Mouse (Mus musculus): ENCODE measurements around the gene Gucd1. TPM values are rescaled to one million over a fixed set of nuclear protein-coding genes. Genes with fewer than 3 reads are reported as not detected.
"Not testable (repeated sequence)": the region's sequence is repeated elsewhere in the genome, so short reads cannot be mapped to it uniquely, and the experiment has no call there.

Gene Gucd1
- polyA plus RNA-seq, 1 experiment from 2014 or later, result 19.4 TPM

DNA sequence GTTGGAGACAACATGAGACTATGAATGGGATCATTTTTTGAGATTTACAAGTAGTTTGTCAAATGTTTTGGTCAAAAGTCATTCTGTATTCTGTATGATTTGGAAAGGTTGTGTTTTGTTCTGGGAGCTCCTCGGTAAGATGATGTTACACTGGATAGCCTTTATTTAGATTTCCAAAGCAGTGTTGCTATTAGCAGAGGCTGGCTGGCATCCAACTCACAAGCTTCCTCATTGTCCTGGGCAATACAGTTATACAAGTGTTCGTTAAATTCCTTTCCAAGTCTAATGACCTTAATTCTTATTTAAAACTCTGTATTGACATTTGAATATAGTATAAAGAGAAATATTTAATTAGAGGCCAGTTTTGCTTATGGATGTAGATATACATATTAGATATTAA lies 172.5 kb downstream of the Gucd1 start:
- H3K9ac ChIP-seq (replicated peaks; ENCODE audit: low read depth, low read length), result no peak overlapping the region
- H3K27ac ChIP-seq (ENCODE audit: low read depth, low read length), result no peak overlapping the region
- no peaks in the 10 kb centered on the region for H3K27me3 ChIP-seq (ENCODE audit: control insufficient read depth, insufficient read depth, low read length)
- H3K4me2 ChIP-seq (ENCODE audit: low read depth, low read length), result no peak overlapping the region
- WGBS, result 55% methylated on average over 2 of the region's 2 CpGs
- no peaks in the 10 kb centered on the region for H3K36me3 ChIP-seq (ENCODE audit: control insufficient read depth, insufficient read depth, low read length)
- no peaks in the 10 kb centered on the region for H3K4me1 ChIP-seq (ENCODE audit: control insufficient read depth, insufficient read depth, low read length)
- H3K9me3 ChIP-seq (ENCODE audit: control insufficient read depth, low read length), result no peaks in the 10 kb centered on the region
- no peak overlapping the region for H3K4me3 ChIP-seq (ENCODE audit: low read depth, low read length)
- ATAC-seq (ENCODE audit: low read depth), result no peak

DNA sequence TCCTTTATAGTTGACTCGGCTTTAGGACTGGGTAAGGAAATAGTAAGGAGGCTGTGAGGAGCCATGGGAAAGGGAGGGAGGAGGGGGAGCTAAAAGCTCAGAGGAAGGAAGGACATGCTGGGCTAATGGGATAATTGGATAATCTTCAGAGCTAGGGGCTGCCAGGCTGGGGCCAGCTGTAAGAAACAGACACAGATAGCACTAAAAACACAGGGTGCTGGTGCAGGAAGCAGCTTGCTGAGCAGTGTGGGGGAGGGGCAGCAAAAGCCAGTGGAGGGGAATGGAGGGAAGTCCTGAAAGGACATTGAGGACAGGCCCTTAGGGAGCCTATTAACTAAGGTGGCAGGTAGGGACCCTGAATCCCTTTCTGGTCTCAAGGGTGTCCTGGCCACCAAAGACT lies 173.2 kb downstream of the Gucd1 start:
- not testable (repeated sequence) for H3K9ac ChIP-seq (replicated peaks; ENCODE audit: low read depth, low read length); H3K4me1 ChIP-seq (ENCODE audit: control insufficient read depth, insufficient read depth, low read length); H3K9me3 ChIP-seq (ENCODE audit: control insufficient read depth, low read length); H3K27me3 ChIP-seq (ENCODE audit: control insufficient read depth, insufficient read depth, low read length); H3K4me2 ChIP-seq (ENCODE audit: low read depth, low read length); ATAC-seq (ENCODE audit: low read depth); H3K27ac ChIP-seq (ENCODE audit: low read depth, low read length); H3K4me3 ChIP-seq (ENCODE audit: low read depth, low read length); H3K36me3 ChIP-seq (ENCODE audit: control insufficient read depth, insufficient read depth, low read length)
- WGBS, result 41% methylated on average over 1 of the region's 1 CpGs

DNA sequence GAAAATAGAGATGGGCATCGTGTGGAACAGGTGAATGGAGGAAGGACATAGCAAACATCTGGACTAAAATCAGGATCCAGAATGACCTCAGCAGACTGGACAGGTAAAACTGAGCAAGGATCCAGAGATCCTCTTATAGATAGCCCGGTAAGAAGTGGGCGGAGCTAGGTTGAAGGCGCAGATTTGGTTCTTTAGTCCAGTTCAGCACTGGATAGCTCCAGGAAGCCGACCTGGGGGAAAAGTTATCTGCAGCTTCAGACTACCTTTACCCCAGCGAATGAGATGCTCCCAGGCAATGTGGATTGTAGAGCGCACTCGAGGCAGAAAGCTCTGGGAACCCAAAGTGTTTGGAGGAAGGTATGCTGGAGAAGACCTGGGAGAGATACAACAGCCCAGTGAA lies 175.8 kb downstream of the Gucd1 start:
- H3K9ac ChIP-seq (replicated peaks; ENCODE audit: low read depth, low read length), result no peak overlapping the region
- no peak for ATAC-seq (ENCODE audit: low read depth)
- H3K9me3 ChIP-seq (ENCODE audit: control insufficient read depth, low read length), result no peaks in the 10 kb centered on the region
- H3K36me3 ChIP-seq (ENCODE audit: control insufficient read depth, insufficient read depth, low read length), result no peaks in the 10 kb centered on the region
- WGBS, result 47% methylated on average over 8 of the region's 8 CpGs
- no peaks in the 10 kb centered on the region for H3K4me1 ChIP-seq (ENCODE audit: control insufficient read depth, insufficient read depth, low read length)
- no peak overlapping the region for H3K4me2 ChIP-seq (ENCODE audit: low read depth, low read length)
- H3K27ac ChIP-seq (ENCODE audit: low read depth, low read length), result no peak overlapping the region
- H3K4me3 ChIP-seq (ENCODE audit: low read depth, low read length), result no peak overlapping the region
- no peaks in the 10 kb centered on the region for H3K27me3 ChIP-seq (ENCODE audit: control insufficient read depth, insufficient read depth, low read length)

DNA sequence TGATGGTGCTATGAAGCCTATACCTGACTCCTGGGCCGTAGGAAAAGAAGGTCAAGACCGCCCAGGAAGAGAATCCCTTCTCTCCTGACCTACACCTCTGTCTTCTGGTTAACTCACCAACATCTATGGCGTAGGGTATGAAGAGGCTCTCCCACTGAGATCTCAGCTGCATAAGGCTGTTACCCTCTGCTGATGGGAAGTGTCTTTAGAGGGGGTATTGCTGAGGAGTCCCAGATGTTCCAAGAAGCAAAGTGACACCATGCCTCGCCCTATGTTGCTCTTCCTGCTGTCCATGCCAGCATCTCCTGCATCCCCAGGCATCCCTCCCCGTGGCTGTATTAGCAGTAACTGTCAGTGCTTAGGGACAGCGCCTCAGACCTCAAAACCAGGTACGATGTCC lies 178.4 kb downstream of the Gucd1 start:
- Histone ChIP-seq H3K4me3 (ENCODE audit: low read depth, low read length) (no peak overlapping the region), H3K9ac (replicated peaks; ENCODE audit: low read depth, low read length) (no peak overlapping the region), H3K4me1 (ENCODE audit: control insufficient read depth, insufficient read depth, low read length) (no peaks in the 10 kb centered on the region), H3K4me2 (ENCODE audit: low read depth, low read length) (no peak overlapping the region), H3K27me3 (ENCODE audit: control insufficient read depth, insufficient read depth, low read length) (no peaks in the 10 kb centered on the region), H3K36me3 (ENCODE audit: control insufficient read depth, insufficient read depth, low read length) (no peaks in the 10 kb centered on the region), H3K9me3 (ENCODE audit: control insufficient read depth, low read length) (no peaks in the 10 kb centered on the region), H3K27ac (ENCODE audit: low read depth, low read length) (no peak overlapping the region)
- WGBS, result 92% methylated on average over 7 of the region's 7 CpGs
- no peak for ATAC-seq (ENCODE audit: low read depth)

DNA sequence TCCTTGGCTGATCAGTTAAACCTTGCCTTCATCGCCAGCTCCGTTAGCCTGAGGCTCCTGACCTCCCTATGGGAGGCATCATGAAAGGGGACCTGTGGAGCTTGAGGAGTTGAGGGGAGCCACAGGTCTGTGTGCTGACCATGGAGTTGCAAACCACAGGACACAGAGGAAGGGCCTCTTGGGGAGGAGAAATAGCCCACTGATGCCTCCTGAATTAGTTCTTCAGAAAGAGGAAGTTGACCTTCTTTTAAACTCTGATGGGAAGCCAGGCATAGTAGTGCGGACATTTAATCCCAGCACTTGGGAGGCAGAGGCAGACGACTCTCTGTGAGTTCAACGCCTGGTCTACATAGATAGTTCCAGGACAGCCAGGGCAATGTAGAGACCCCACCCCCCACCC lies 178.9 kb downstream of the Gucd1 start:
- H3K4me1 ChIP-seq (ENCODE audit: control insufficient read depth, insufficient read depth, low read length), result no peaks in the 10 kb centered on the region

DNA sequence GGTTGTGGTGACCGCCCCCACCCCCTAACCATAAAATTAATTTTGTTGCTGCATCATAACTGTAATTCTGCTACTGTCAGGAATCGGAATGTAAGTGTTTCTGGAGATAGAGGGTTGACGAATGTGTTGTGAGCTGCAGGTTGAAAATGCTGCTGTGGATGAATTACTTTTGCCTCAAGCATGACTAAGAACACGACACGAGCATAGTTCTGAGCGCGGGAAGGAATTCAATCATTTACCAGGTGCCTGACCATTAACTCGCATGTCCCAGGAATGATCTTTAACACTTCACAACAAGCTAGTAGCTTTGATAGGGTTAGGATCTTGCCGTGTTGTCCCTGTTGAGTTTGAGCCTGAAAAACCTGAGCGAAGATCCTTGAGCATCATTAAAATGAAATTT lies 180.5 kb downstream of the Gucd1 start:
- Histone ChIP-seq H3K9me3 (ENCODE audit: control insufficient read depth, low read length) (no peaks in the 10 kb centered on the region), H3K4me1 (ENCODE audit: control insufficient read depth, insufficient read depth, low read length) (no peaks in the 10 kb centered on the region), H3K9ac (replicated peaks; ENCODE audit: low read depth, low read length) (no peak overlapping the region), H3K27ac (ENCODE audit: low read depth, low read length) (no peak overlapping the region), H3K27me3 (ENCODE audit: control insufficient read depth, insufficient read depth, low read length) (no peaks in the 10 kb centered on the region), H3K4me3 (ENCODE audit: low read depth, low read length) (no peak overlapping the region), H3K4me2 (ENCODE audit: low read depth, low read length) (no peak overlapping the region), H3K36me3 (ENCODE audit: control insufficient read depth, insufficient read depth, low read length) (no peaks in the 10 kb centered on the region)
- WGBS, result 69% methylated on average over 10 of the region's 10 CpGs
- no peak for ATAC-seq (ENCODE audit: low read depth)

More for the DNA sequence above, 178.9 kb downstream of the Gucd1 start:
- Histone ChIP-seq H3K27ac (ENCODE audit: low read depth, low read length) (no peak overlapping the region), H3K4me2 (ENCODE audit: low read depth, low read length) (no peak overlapping the region), H3K4me3 (ENCODE audit: low read depth, low read length) (no peak overlapping the region), H3K27me3 (ENCODE audit: control insufficient read depth, insufficient read depth, low read length) (no peaks in the 10 kb centered on the region), H3K9me3 (ENCODE audit: control insufficient read depth, low read length) (no peaks in the 10 kb centered on the region), H3K36me3 (ENCODE audit: control insufficient read depth, insufficient read depth, low read length) (no peaks in the 10 kb centered on the region), H3K9ac (replicated peaks; ENCODE audit: low read depth, low read length) (no peak overlapping the region)
- 86% methylated on average over 5 of the region's 5 CpGs for WGBS
- ATAC-seq (ENCODE audit: low read depth), result no peak

DNA sequence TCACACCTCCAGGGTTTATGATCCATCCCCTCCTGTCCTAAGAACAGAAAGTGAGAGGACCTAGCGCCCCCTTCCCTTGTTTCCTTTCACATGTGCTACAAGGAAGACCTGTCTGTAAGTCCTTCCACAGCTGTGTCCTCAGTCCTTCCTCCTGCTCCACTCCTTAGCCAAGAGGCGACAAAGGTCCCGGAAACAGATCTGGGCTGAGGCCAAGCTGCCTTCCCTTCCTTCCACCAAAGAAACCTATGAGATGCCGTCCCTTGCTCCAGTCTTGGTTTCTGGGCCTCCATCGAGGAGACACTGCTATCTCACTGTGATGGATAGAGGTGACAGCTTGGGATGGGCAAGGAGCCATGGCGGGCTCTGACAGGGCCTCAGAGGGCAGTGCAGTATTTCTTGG lies 182.7 kb downstream of the Gucd1 start:
- Histone ChIP-seq H3K9ac (replicated peaks; ENCODE audit: low read depth, low read length) (no peak overlapping the region), H3K27me3 (ENCODE audit: control insufficient read depth, insufficient read depth, low read length) (no peaks in the 10 kb centered on the region), H3K4me2 (ENCODE audit: low read depth, low read length) (no peak overlapping the region), H3K9me3 (ENCODE audit: control insufficient read depth, low read length) (no peaks in the 10 kb centered on the region), H3K4me3 (ENCODE audit: low read depth, low read length) (no peak overlapping the region), H3K36me3 (ENCODE audit: control insufficient read depth, insufficient read depth, low read length) (no peaks in the 10 kb centered on the region), H3K27ac (ENCODE audit: low read depth, low read length) (no peak overlapping the region), H3K4me1 (ENCODE audit: control insufficient read depth, insufficient read depth, low read length) (no peaks in the 10 kb centered on the region)
- 90% methylated on average over 6 of the region's 6 CpGs for WGBS
- no peak for ATAC-seq (ENCODE audit: low read depth)

DNA sequence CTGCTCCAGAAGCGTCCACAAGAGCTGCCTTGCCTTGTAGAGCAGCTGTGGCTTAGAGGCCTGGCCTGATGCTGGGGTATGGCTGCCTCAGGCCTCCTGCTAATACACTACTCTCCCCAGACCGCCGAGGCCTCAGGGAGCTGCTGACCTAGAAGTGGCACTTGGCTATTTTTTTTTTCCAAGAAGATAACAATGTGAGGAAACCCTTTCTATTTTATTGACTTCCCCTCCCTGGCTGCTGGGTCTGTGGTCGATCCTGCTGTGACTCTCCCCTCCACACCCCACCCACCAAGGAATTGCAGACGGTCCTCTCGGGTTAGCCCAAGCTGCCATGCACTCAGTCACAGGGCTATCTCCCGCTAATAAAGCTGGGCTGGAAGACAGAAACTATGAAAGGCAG lies 183.6 kb downstream of the Gucd1 start:
- no peak overlapping the region for H3K27ac ChIP-seq (ENCODE audit: low read depth, low read length)
- H3K4me1 ChIP-seq (ENCODE audit: control insufficient read depth, insufficient read depth, low read length), result no peaks in the 10 kb centered on the region
- H3K36me3 ChIP-seq (ENCODE audit: control insufficient read depth, insufficient read depth, low read length), result no peaks in the 10 kb centered on the region
- WGBS, result 72% methylated on average over 7 of the region's 7 CpGs
- no peak overlapping the region for H3K4me2 ChIP-seq (ENCODE audit: low read depth, low read length)
- no peak overlapping the region for H3K4me3 ChIP-seq (ENCODE audit: low read depth, low read length)
- no peak for ATAC-seq (ENCODE audit: low read depth)
- H3K27me3 ChIP-seq (ENCODE audit: control insufficient read depth, insufficient read depth, low read length), result no peaks in the 10 kb centered on the region
- no peaks in the 10 kb centered on the region for H3K9me3 ChIP-seq (ENCODE audit: control insufficient read depth, low read length)
- H3K9ac ChIP-seq (replicated peaks; ENCODE audit: low read depth, low read length), result no peak overlapping the region

DNA sequence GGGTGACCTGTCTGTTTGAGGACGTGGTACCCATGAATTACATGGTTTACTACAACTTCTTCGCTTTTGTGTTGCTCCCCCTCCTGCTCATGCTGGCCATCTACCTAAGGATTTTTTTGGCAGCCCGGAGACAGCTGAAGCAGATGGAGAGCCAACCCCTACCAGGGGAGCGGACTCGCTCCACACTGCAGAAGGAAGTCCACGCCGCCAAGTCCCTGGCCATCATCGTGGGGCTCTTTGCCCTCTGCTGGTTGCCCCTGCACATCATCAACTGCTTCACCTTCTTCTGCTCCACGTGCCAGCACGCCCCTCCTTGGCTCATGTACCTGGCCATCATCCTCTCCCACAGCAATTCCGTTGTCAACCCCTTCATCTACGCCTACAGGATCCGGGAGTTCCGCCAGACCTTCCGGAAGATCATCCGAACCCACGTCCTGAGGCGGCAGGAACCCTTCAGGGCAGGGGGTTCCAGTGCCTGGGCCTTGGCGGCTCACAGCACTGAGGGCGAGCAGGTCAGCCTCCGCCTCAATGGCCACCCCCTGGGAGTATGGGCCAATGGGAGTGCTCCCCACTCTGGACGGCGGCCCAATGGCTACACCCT lies 184.5 kb downstream of the Gucd1 start:
- Histone ChIP-seq H3K36me3 (ENCODE audit: control insufficient read depth, insufficient read depth, low read length) (no peaks in the 10 kb centered on the region), H3K27ac (ENCODE audit: low read depth, low read length) (no peak overlapping the region), H3K4me2 (ENCODE audit: low read depth, low read length) (no peak overlapping the region), H3K27me3 (ENCODE audit: control insufficient read depth, insufficient read depth, low read length) (no peaks in the 10 kb centered on the region), H3K9ac (replicated peaks; ENCODE audit: low read depth, low read length) (no peak overlapping the region), H3K4me3 (ENCODE audit: low read depth, low read length) (no peak overlapping the region), H3K4me1 (ENCODE audit: control insufficient read depth, insufficient read depth, low read length) (no peaks in the 10 kb centered on the region), H3K9me3 (ENCODE audit: control insufficient read depth, low read length) (no peaks in the 10 kb centered on the region)
- no peak for ATAC-seq (ENCODE audit: low read depth)
- WGBS, result 94% methylated on average over 23 of the region's 23 CpGs

Data from neural tube, embryonic 14.5 days (tissue).